ENCODE assay signal across 8 mouse cellular contexts in the genomic region with DNA sequence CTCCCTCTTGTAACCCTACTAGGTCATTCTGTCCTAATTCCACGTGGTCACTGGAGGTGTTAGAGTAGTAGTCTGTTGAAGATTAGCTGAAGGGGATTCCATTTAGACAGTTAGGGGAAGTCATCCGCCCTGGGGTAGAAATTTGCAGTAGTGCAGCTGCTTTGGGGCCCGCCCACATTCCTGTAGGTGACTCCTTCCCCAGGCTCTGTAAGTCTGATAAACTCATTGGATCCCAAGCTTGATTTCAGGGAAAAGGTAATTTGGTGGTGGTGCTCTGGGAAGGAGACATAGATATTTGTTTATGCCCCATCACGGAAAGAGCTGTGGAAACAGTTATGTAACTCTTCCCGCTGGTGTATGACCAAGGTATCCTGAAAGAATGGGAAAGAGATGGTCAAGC. TPM values are rescaled to one million over a fixed set of nuclear protein-coding genes. Genes with fewer than 3 reads are reported as not detected.
A peak's percentile ranks its signal among the peaks of the same experiment; 100 is the strongest.
DNase-seq lines count a peak whose midpoint lies in the region; ATAC-seq and TF ChIP-seq lines count a peak whose summit lies in the region.

No protein-coding gene starts in this region.

- no peak for TF ChIP-seq CTCF in midbrain, postnatal 0 days (IDR thresholded peaks at IDR 0.05)

- peak overlapping the region; percentile 98 for H3K27ac ChIP-seq in heart, embryonic 13.5 days (replicated peaks)
- H3K27ac ChIP-seq in midbrain, embryonic 11.5 days (ENCODE audit: low read depth, low read length), result no peak overlapping the region
- H3K27ac ChIP-seq in midbrain, postnatal 0 days (ENCODE audit: low read depth, low read length), result no peak overlapping the region
- H3K27ac ChIP-seq in intestine, embryonic 14.5 days (ENCODE audit: low read depth), result peak overlapping the region; percentile 100
- peak overlapping the region; percentile 99 for H3K27ac ChIP-seq in stomach, embryonic 15.5 days

- no peak for ATAC-seq in heart, embryonic 13.5 days (ENCODE audit: extremely low read depth, insufficient number of reproducible peaks, low FRiP score, low TSS enrichment)
- no peak for ATAC-seq in midbrain, embryonic 11.5 days (ENCODE audit: low FRiP score)
- no peak for ATAC-seq in midbrain, postnatal 0 days (ENCODE audit: low FRiP score)
- 0 out of 2 replicates have a peak, but pooled peaks have one; percentile 13 for ATAC-seq in intestine, embryonic 14.5 days (replicated peaks; ENCODE audit: low FRiP score, low TSS enrichment, low read depth)
- no peak for ATAC-seq in stomach, embryonic 15.5 days (ENCODE audit: insufficient read depth, low FRiP score, low read depth)

- DNase-seq in heart, postnatal 4 days, result no peak
- no peak for DNase-seq in midbrain, embryonic 11.5 days (ENCODE audit: low spot score, missing footprints)
- no peak for DNase-seq in midbrain, postnatal 0 days (ENCODE audit: low spot score)
- DNase-seq in intestine, embryonic 14.5 days (ENCODE audit: low spot score), result no peak
- DNase-seq in cerebellum, postnatal 25 days, result no peak
- DNase-seq in urinary bladder, postnatal 10 days (ENCODE audit: low spot score), result no peak

- WGBS in heart, embryonic 13.5 days, result 35% methylated on average over 5 of the region's 5 CpGs
- 59% methylated on average over 5 of the region's 5 CpGs for WGBS in midbrain, embryonic 11.5 days
- 58% methylated on average over 5 of the region's 5 CpGs for WGBS in midbrain, postnatal 0 days
- 40% methylated on average over 5 of the region's 5 CpGs for WGBS in intestine, embryonic 14.5 days
- WGBS in stomach, embryonic 15.5 days, result 40% methylated on average over 5 of the region's 5 CpGs

- peak overlapping the region; percentile 82 for H3K4me2 ChIP-seq in heart, embryonic 13.5 days
- peak overlapping the region; percentile 88; the same call in 1 of the 2 replicates for H3K4me2 ChIP-seq in midbrain, embryonic 11.5 days
- H3K4me2 ChIP-seq in midbrain, postnatal 0 days (ENCODE audit: low read depth, low read length, poor library complexity, severe bottlenecking), result no peak overlapping the region
- peak overlapping the region; percentile 74 for H3K4me2 ChIP-seq in intestine, embryonic 14.5 days (ENCODE audit: low read length)
- peak overlapping the region; percentile 69 for H3K4me2 ChIP-seq in stomach, embryonic 15.5 days

- no peaks in the 10 kb centered on the region for H3K27me3 ChIP-seq in heart, embryonic 13.5 days (replicated peaks)
- H3K27me3 ChIP-seq in midbrain, embryonic 11.5 days (ENCODE audit: control insufficient read depth, insufficient read depth, low read length), result no peaks in the 10 kb centered on the region
- peaks cover 6% of the 10 kb centered on the region; the same call in 1 of the 2 replicates for H3K27me3 ChIP-seq in midbrain, postnatal 0 days (ENCODE audit: insufficient read depth, low read length)
- H3K27me3 ChIP-seq in intestine, embryonic 14.5 days (replicated peaks; ENCODE audit: control insufficient read depth, insufficient read depth, low read length), result no peaks in the 10 kb centered on the region
- H3K27me3 ChIP-seq in stomach, embryonic 15.5 days (replicated peaks), result no peaks in the 10 kb centered on the region

- H3K4me1 ChIP-seq in heart, embryonic 13.5 days, result peaks cover 24% of the 10 kb centered on the region
- peaks cover 8% of the 10 kb centered on the region for H3K4me1 ChIP-seq in midbrain, embryonic 11.5 days (ENCODE audit: control insufficient read depth, insufficient read depth, low read length)
- H3K4me1 ChIP-seq in midbrain, postnatal 0 days (ENCODE audit: insufficient read depth, low read length), result no peaks in the 10 kb centered on the region
- H3K4me1 ChIP-seq in intestine, embryonic 14.5 days (replicated peaks; ENCODE audit: control insufficient read depth, insufficient read depth, low read length), result peaks cover 16% of the 10 kb centered on the region
- peaks cover 12% of the 10 kb centered on the region; the same call in 1 of the 2 replicates for H3K4me1 ChIP-seq in stomach, embryonic 15.5 days

- H3K9me3 ChIP-seq in heart, embryonic 13.5 days, result 0 out of 2 replicates have a peak, but pooled peaks cover 5% of the 10 kb centered on the region
- H3K9me3 ChIP-seq in midbrain, embryonic 11.5 days (ENCODE audit: control insufficient read depth, low read length), result no peaks in the 10 kb centered on the region; the same call in 1 of the 2 replicates
- H3K9me3 ChIP-seq in midbrain, postnatal 0 days (ENCODE audit: low read length), result no peaks in the 10 kb centered on the region
- H3K9me3 ChIP-seq in intestine, embryonic 14.5 days (ENCODE audit: control insufficient read depth, low read length), result no peaks in the 10 kb centered on the region; the same call in 1 of the 2 replicates
- H3K9me3 ChIP-seq in stomach, embryonic 15.5 days, result no peaks in the 10 kb centered on the region

- H3K9ac ChIP-seq in heart, embryonic 13.5 days, result peak overlapping the region; percentile 91
- H3K9ac ChIP-seq in midbrain, embryonic 11.5 days (ENCODE audit: low read length), result no peak overlapping the region
- no peak overlapping the region for H3K9ac ChIP-seq in midbrain, postnatal 0 days (replicated peaks; ENCODE audit: low read length, poor library complexity, severe bottlenecking)
- H3K9ac ChIP-seq in intestine, embryonic 14.5 days (ENCODE audit: low read length), result peak overlapping the region; percentile 99
- no peak overlapping the region for H3K9ac ChIP-seq in stomach, embryonic 15.5 days

- H3K36me3 ChIP-seq in heart, embryonic 13.5 days, result 0 out of 2 replicates have a peak, but pooled peaks cover 5% of the 10 kb centered on the region
- H3K36me3 ChIP-seq in midbrain, embryonic 11.5 days (ENCODE audit: control insufficient read depth, insufficient read depth, low read length), result no peaks in the 10 kb centered on the region
- H3K36me3 ChIP-seq in midbrain, postnatal 0 days (ENCODE audit: insufficient read depth, low read length), result no peaks in the 10 kb centered on the region
- no peaks in the 10 kb centered on the region for H3K36me3 ChIP-seq in intestine, embryonic 14.5 days (ENCODE audit: control insufficient read depth, insufficient read depth, low read length)
- no peaks in the 10 kb centered on the region for H3K36me3 ChIP-seq in stomach, embryonic 15.5 days

- H3K4me3 ChIP-seq in heart, embryonic 13.5 days, result peak overlapping the region; percentile 74
- H3K4me3 ChIP-seq in midbrain, embryonic 11.5 days (ENCODE audit: low read depth, low read length), result no peak overlapping the region
- H3K4me3 ChIP-seq in midbrain, postnatal 0 days (ENCODE audit: low read depth, low read length), result no peak overlapping the region
- H3K4me3 ChIP-seq in intestine, embryonic 14.5 days (ENCODE audit: low read depth, low read length), result peak overlapping the region; percentile 62
- peak overlapping the region; percentile 72 for H3K4me3 ChIP-seq in stomach, embryonic 15.5 days (replicated peaks)

RNA-seq across cellular contexts. Expression of gene Parva, which starts 0.5 kb away (rescaled TPM):
- polyA plus RNA-seq in heart, embryonic 13.5 days (2015; fragmentation: Nextera tagmentation; extraction: Ambion mirVana), result 81.5 and 83.7 TPM in 2 replicates
- total RNA-seq in heart, postnatal 4 days (2021), result 100 to 1,000 TPM; 115 to 118 TPM
- polyA plus RNA-seq in midbrain, embryonic 11.5 days (2014; fragmentation: Nextera tagmentation; extraction: Ambion mirVana), result 50.0 and 50.2 TPM in 2 replicates
- 23.2 and 25.8 TPM in 2 replicates for total RNA-seq in midbrain, postnatal 0 days (2014; rRNA removed)
- polyA plus RNA-seq in midbrain, postnatal 0 days (2015; fragmentation: Nextera tagmentation; extraction: Ambion mirVana), result 22.9 and 23.3 TPM in 2 replicates
- polyA plus RNA-seq in intestine, embryonic 14.5 days (2014; fragmentation: Nextera tagmentation; extraction: Ambion mirVana), result 102 and 114 TPM in 2 replicates
- 101 and 108 TPM in 2 replicates for polyA plus RNA-seq in stomach, embryonic 15.5 days (2015; fragmentation: Nextera tagmentation; extraction: Ambion mirVana)

Comparison
In these comparisons a context has a peak if more than half of its experiments do, and no peak if none do; other contexts are left out.
1. H3K27ac ChIP-seq: peak in heart, embryonic 13.5 days (single experiment), intestine, embryonic 14.5 days (single experiment) and stomach, embryonic 15.5 days (single experiment); none in midbrain, embryonic 11.5 days (single experiment) and midbrain, postnatal 0 days (single experiment).
2. H3K4me3 ChIP-seq: peak in heart, embryonic 13.5 days (single experiment), intestine, embryonic 14.5 days (single experiment) and stomach, embryonic 15.5 days (single experiment); none in midbrain, embryonic 11.5 days (single experiment) and midbrain, postnatal 0 days (single experiment).
3. H3K9ac ChIP-seq: peak in heart, embryonic 13.5 days (single experiment) and intestine, embryonic 14.5 days (single experiment); none in midbrain, embryonic 11.5 days (single experiment), midbrain, postnatal 0 days (single experiment) and stomach, embryonic 15.5 days (single experiment).